Mouse (Mus musculus) adrenal gland, postnatal 4 days (tissue): ENCODE results near the gene Ypel4. TPM values are rescaled to one million over a fixed set of nuclear protein-coding genes. Genes with fewer than 3 reads are reported as not detected.

Experiments used
- DNase-seq, 2 experiments: peaks; one replicate each; pipeline ENCODE4 v3.0.0; 2021 to 2022; ENCODE audit warnings: low spot score in 2 of 2, mixed read lengths in 2 of 2
- microRNA-seq: library from miRNA; unstranded; fragments of <30 nt; microRNA quantifications from one replicate; pipeline ENCODE4 v1.2.0, GENCODE M21; 2021
- total RNA-seq, 2 experiments: library from RNA; stranded (reverse); gene quantifications; 2 replicates each; pipeline ENCODE4 v1.2.3; 2021

Ypel4 gene
- total RNA-seq, 2 experiments from 2014 or later = 12.0 to 18.2 TPM

DNA sequence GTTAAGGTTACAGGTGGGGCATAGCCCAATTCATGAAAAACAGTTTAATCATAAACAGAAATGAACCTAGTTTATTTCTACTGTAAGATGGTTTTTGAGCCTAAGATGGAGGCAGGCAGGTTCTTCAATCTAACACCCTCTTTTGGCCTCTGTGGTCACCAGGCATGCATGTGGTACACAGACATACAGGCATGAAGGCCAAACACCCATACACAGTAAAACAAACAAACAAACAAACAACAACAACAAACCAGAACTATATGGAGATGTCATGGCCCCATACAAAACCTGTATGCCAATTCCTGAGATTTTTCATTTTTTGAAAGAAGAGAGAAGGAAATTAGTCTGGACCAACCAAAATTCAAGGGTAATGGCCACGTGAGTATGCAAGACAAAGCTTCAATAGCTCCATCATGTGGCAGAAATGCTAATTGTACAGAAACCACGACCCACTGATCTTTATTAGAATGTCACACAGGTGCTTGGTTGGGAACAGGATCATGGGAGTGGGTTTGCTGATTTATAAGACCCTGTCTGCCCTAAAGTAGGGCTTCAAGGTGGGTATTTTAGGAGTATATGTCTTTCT is 24.8 kb downstream of the Ypel4 start:
- DNase-seq = no peak

DNA sequence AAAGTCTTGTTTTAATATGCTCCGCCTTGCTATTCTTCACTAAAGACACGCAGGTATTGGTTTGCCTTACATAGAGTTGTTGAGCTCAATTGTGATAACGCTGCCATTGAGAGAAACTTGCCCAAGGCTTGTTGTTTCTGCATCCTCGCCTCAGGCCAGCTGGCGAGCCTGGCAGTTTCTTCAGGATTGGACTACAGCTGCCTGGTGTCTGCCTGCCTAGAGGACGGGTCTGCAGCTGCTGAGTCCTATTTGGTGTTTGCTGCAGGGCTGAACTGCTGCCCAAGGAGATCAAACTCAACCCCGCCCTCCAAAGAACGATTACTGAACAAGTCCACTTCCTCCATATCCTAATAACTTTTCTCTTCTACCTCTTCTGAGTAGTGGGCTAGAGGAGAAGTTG is 26.9 kb downstream of the Ypel4 start:
- no peak for DNase-seq

DNA sequence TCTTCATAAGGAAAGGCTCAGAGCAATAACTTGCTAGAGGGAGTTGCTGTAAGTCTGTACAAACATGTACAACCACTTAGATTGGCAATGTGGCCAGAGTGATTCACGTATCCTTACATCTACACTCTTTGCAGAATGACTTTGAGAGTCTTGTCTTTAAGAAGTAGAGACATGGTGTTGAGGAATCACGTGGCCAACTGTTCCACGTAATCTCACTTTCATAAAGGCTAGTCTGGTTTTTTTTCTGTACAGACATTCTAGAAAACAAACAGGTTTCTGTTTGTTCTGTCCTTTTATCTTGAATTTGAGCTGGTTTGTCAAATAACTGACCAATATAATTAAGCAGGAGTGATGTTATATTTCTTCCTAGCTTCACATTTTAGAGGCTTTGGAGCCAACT is 27.5 kb downstream of the Ypel4 start:
- no peak for DNase-seq

DNA sequence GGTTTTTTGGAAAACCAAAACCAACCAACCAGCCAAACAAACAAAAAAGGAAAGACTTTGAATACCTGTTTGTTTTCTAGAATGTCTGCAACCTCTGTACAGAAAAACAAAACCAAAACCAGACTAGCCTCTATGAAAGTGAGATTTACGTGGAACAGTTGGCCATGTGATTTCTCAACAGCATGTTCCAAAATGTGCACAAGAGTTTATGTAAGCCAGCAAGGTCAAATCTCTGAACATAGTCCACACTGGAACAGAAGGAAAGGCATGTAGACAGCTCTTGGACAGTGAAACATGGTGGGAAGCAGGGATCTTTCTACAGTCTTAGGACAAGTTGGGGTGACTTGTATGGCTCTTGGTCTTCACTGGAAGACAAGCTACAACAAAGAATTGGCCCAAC is 28.0 kb downstream of the Ypel4 start:
- DNase-seq = no peak

DNA sequence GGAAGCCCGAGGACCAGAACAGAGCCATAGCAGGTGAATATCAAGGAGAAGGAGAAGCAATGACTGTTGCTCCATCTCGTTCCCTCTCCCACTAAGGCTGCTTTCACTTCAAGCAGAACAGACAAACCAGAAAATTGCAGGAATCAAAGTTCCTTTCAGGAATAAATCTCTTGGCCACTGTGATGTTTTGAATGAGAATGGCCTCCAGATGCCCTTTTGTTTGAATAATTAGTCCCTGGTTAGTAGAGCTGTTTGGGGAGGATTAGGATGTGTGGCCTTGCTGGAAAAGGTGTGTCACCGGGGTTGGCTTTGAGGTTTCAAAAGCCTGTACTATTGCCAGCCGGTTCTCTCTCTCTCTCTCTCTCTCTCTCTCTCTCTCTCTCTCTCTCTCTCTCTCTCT is 28.4 kb downstream of the Ypel4 start:
- DNase-seq = no peak

DNA sequence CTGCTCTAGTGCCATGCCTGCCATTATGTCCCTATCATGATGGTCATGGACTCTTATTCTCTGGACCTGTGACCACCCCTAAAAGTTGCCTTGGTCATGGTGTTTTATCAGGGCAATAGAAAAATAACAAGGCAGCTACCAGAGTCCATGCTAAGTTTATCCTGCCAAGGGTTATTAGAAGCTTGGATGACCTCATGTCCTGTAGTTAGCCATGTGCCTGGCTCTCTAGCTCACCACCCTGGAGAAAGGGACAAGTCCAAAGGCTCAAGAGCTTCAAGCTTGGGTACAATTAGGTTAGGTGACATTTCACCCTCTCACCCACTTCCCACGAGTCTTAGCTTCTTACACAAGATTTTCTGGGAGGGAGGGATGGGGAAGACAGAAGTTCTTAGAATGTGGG is 29.0 kb downstream of the Ypel4 start:
- DNase-seq = no peak

DNA sequence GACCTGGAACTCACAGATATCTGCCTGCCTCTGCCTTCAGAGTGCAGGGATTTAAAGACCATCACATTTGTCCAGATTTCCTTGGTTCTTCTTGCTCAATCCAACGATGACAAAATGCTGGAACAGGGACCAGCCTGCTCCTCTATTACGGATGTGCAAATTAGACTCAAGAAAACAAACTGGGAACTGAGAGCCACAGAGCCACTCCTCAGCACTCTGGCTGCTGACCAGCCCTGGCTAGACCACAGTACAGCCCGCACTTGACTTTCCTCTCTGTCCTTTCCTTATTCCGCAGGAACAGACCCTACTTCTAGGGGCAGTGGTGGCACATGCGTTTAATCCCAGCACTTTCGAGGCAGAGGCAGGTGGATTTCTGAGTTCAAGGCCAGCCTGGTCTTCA is 36.6 kb downstream of the Ypel4 start:
- no peak for DNase-seq

DNA sequence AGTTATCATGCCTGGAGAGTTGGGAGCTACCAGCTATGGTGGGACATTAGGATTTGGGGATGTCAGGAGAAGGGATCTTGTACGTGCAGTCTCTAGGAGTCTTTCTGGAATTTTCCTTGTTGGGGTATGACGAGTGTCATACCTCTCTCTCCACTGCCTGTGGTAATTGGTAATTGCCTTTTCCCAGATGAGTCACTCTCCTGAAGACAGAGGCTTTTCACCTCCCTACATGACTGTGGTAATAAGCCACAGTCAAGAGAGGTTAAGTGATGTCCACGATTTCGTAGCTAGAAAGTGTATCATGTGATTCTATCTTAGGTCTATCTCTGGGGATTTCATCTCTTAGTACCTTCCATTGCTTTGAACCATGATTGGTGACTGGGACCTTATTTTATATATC is 38.6 kb downstream of the Ypel4 start:
- DNase-seq = no peak

DNA sequence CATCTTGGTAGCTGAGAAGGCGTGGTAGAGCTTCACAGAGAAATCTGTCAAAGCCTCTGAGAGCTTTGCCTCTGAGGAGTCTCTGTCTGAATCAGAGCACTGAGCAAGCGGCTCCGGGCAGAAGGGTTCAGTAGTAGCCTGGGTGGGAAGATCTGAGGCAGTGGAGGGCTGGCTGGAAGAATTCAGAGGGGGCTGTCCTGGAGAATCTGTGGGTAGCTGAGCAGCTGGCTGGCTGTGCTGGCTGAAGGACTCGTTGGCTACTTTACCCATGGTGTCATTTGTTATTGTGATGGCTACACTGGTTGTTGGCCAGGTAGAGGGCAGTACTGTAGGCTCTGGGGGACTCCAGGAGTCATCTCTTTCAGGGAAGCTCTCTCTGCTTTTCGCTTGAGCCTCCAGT is 39.3 kb downstream of the Ypel4 start:
- no peak for DNase-seq

DNA sequence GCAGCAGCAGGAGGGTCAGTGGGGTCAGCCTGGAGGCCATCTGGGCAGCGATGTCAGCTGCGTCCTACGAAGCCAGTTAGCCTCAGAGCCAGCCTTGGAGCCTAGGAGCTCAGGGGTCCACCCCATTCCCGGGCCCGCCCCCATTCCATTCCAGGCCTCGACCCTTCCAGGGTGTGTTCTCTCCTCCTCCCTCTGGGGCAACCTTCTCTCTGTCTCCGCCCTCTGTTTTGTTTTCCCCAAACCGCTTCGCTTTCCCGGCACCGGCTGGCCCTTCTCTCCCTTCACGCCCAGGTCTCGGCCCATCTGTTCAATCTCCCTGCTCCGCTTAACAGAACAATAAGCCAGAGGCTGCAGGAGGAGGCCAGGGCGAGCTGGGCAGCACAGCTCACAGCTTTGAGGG is 40.9 kb downstream of the Ypel4 start:
- peak; percentile 7 to 16 for DNase-seq

DNA sequence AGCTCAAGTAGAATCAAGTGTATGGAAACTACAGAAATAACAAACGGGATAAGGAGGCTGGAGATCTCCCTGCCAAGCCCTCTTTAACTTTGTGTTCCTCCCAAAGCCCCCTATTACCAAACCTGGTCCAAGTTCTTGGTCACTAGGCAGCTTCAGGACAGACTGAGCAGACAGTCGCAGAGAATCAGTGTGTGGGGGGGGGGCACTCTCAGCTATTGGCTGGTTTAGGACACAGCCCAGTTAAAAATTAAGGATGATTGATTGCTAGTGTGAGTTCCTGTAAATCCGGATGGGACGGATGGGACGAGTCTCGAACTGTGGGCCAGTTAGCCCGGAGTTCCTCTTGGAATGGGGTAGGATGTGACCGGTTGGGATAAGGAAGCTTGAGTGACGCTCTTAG is 41.4 kb downstream of the Ypel4 start, which contains the start of gene Serping1:
Gene Serping1 (minus strand): TSS at position 204 of the 400 bp plus-strand sequence.
- DNase-seq = no peak

DNA sequence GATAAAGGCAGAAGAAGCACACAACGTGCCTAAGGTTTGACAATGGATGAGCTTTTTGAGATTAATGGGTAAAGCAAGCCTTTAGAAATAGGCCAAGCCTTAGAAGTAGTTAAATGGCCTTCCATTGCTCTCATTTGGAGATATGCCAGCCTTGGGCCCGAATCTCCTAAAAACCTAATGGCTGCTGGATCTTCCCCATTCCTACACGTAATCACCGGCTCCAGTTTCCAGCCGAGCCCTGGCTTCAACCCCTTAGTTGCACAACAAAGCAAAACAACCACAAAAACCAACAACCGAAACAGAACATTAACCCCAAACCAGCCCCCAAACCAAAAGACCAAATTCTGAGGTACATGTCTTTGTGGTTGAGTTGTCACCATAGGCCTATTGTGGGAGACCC is 41.8 kb downstream of the Ypel4 start:
- no peak for DNase-seq

DNA sequence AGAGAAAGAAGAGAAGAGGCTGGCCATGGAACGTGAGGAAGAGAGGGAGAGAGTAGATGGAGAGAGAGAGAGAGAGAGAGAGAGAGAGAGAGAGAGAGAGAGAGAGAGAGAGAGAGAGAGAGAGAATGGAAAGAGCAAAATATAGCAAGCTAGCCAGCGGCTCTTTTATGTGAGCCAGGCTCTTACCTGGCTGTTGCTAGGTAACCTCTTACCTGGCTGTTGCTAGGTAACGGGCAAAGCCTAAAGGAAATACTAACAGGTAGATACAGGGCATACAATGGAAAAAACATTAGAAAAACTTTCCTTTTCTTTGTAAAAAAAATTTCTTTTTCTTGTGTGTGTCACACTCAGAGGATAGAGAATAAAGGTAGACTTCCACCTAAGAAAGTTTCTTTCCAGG is 43.8 kb downstream of the Ypel4 start:
- no peak for DNase-seq

DNA sequence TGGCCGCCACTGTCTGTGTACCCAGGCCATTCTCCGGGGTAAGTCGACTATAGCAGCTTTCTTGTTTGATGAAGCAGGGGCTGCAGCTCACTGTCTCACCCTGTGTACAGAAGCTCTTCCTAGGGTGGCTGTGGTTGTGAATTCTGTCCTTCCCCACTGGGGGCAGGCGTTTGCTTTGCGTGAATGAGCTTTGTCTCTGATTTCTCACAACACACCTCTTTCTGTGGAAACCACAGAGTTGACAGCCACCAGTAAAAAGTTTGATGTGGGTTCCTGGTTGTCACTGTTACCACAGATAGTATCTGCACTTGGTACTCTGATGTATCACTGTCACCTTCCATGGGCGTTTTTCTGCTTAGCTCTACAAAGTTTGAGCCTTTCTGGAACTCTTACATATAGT is 45.4 kb downstream of the Ypel4 start:
- no peak for DNase-seq

DNA sequence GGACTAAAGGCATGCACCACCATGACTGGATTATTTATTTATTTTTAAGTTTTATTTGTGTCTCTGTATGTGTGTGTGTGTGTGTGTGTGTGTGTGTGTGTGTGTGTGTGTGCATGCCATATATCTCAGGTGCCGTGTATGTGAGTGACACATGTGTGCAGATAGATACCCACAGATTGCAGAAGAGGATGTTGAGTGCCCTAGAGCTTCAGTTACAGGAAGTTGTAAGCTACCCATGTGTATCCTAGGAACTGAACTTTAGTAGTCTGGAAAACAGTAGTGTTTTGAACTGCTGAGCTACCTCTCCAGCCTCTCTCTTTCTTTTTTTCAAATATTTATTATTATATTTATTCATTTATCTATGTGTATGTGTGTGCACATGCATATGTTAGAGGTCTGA is 49.5 kb downstream of the Ypel4 start:
- DNase-seq = no peak

DNA sequence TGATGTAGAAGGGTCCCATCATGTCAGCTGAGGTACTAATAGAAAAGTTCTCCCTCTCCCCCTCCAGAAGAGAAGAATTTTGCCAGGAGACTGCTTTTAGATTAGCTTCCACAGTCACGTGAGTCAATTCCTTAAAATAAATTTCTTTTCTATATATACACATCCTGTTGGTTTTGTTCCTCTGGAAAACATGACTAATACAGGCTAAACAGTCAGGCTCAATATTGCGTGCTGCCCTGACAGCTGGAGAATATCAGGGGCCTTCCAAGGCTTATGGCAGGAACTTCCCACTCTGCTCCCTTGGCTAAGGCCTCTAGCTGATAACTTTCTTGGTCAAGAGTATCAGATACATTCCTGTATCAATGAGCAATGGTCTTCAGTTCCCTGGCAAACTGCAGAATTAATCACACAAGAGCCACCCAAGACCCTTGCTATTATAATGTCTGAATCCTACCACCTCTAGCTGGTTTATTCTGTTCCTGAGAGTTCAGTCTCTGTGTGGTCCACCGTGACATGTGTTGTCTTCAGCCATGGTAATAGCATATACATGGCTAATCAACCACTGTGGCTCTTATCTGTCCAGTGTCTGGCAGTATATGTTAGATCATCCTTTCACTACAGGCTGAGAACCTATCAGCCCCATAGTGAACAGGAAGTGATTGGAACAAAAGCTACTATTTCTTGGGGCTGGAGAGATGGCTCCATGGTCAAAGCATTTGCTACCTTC is 50.1 kb downstream of the Ypel4 start:
- DNase-seq = no peak

Small RNAs within 50 kb of the gene (microRNA-seq; reads per million reads assigned to microRNA genes)
- gene Mir130a = 9,835 reads per million, percentile 93 among the genes with 10 or more reads in this experiment

Other genes with a start within 250 kb of the Ypel4 start
- gene Ctnnd1, start 83.3 kb upstream of the Ypel4 start, total RNA-seq = 100 to 1,000 TPM; 157 to 165 TPM
- under 1 TPM; 0.22 to 0.42 TPM for gene Btbd18, start 75.0 kb upstream of the Ypel4 start, total RNA-seq
- gene Selenoh, start 63.3 kb upstream of the Ypel4 start, total RNA-seq = 10 to 100 TPM; 87.7 to 89.0 TPM
- gene Gm28635, start 56.0 kb upstream of the Ypel4 start, total RNA-seq = not detected
- gene Med19, start 55.7 kb upstream of the Ypel4 start, total RNA-seq = 10 to 100 TPM; 26.7 to 28.6 TPM
- gene Tmx2, start 54.9 kb upstream of the Ypel4 start, total RNA-seq = 100 to 1,000 TPM; 114 to 116 TPM
- gene Zdhhc5, start 18.9 kb upstream of the Ypel4 start, total RNA-seq = 10 to 100 TPM; 52.5 to 61.7 TPM
- gene Clp1, start 6.7 kb upstream of the Ypel4 start, total RNA-seq = 10 to 100 TPM; 13.0 to 15.2 TPM
- 1 to 10 TPM; 8.3 to 9.1 TPM for gene Gm19426, start 9.6 kb downstream of the Ypel4 start, total RNA-seq
- gene Serping1, start 41.4 kb downstream of the Ypel4 start, total RNA-seq = 10 to 100 TPM; 64.5 to 76.4 TPM
- 10 to 100 TPM; 31.1 to 35.4 TPM for gene Ube2l6, start 64.8 kb downstream of the Ypel4 start, total RNA-seq
- 1 to 10 TPM; 1.8 to 3.9 TPM for gene Smtnl1, start 88.6 kb downstream of the Ypel4 start, total RNA-seq
- gene Timm10, start 92.9 kb downstream of the Ypel4 start, total RNA-seq = 10 to 100 TPM; 40.5 to 43.7 TPM
- gene Slc43a1, start 104.8 kb downstream of the Ypel4 start, total RNA-seq = 10 to 100 TPM in 1 of 2 experiments, 1 to 10 TPM in 1; 8.8 to 11.1 TPM
- 1 to 10 TPM; 2.2 to 3.4 TPM for gene Rtn4rl2, start 152.7 kb downstream of the Ypel4 start, total RNA-seq
- 10 to 100 TPM; 66.4 to 68.4 TPM for gene Slc43a3, start 202.5 kb downstream of the Ypel4 start, total RNA-seq
- 1 to 10 TPM; 2.2 to 7.8 TPM for gene Prg2, start 246.4 kb downstream of the Ypel4 start, total RNA-seq